Mouse (Mus musculus): Measurements from ENCODE around the gene Snrnp48. TPM values are rescaled to one million over a fixed set of nuclear protein-coding genes. Genes with fewer than 3 reads are reported as not detected.

The Snrnp48 gene
- total RNA-seq, 2 experiments from 2014 or later = 22.4 to 22.9 TPM

DNA sequence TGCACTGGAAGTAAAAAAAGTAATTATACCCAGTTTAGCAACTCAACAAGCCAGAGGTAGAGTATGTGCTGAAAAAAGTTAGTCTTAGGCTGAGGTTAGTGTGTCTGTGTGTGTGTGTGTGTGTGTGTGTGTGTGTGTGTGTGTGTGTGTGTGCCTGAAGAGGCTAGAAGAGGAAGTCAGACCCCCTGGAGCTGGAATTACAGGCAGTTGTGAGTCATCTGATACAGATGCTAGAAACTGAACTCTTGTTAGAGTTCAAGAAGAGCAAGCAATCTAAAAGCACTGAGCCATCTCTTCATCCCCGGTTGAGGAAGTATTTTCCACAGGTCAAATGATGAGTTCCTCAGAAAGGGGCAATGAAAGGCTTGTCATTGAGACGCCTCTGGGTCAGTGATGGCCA lies 54.2 kb downstream of the Snrnp48 start:
- no peak for DNase-seq (ENCODE audit: low spot score in 2 of 2)

DNA sequence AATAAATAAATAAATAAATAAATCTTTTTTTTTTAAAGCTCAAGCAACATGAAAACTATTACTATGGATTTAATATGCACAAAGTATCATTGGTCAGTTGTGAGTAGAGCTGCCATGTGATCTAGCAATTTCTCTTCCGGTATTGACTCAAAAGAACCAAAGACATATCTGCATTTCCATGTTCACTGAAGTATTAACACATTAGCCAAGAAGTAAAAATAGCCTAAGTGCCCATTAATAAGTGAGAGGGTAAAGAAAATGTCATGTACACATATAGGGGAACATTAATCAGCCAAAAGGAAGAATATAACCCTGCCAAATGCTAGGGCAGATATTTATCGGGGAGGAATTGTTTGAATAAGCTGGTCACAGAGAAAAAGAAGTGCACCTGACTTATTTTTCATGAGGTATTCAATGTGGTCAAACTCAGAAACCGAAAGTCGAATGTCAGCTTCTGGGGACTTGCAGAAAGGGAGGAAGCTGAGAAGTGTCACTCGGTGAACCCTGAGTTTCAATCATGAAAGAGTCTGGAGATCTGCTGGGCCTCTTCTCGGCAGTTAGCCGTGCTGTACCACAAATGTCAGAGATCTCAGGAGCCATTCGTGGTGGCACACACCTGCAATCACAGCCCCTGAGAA lies 64.4 kb downstream of the Snrnp48 start:
- no peak for DNase-seq (ENCODE audit: low spot score in 2 of 2)

DNA sequence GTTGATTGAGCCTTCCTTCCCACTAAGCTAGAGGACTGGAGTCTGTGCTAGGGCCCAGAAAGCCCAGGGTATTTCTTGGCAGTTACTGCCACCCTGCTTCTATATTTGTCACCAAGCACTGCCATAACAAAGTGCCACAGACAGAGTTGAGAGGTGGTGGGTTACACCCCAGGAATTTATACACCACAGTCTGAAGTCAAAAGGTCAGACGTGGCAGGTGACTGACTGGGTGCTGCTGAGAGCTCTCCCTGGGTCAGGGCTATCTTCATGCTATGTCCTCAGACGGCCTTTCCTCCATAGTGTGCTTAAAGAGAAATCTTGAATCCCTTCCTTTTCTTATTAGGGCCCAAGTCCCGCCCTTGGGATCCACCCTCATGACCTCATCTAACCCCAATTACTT lies 67.9 kb downstream of the Snrnp48 start:
- no peak for DNase-seq (ENCODE audit: low spot score in 2 of 2)

Other genes starting within 250 kb of the Snrnp48 start
- 100 to 1,000 TPM; 116 to 173 TPM for gene Ssr1, start 210.7 kb upstream of the Snrnp48 start, total RNA-seq (2021)
- 10 to 100 TPM; 26.4 to 29.9 TPM for gene Riok1, start 167.9 kb upstream of the Snrnp48 start, total RNA-seq (2021)
- 1 to 10 TPM; 1.7 to 3.6 TPM for gene Cage1, start 167.9 kb upstream of the Snrnp48 start, total RNA-seq (2021)
- gene Dsp, start 53.6 kb upstream of the Snrnp48 start, total RNA-seq (2021) = 1 to 10 TPM in 1 of 2 experiments, under 1 TPM in 1; 0.22 to 1.1 TPM
- gene Bmp6, start 140.2 kb downstream of the Snrnp48 start, total RNA-seq (2021) = 1 to 10 TPM; 8.9 to 9.5 TPM

All from adrenal gland, adult 18-20 months (tissue).